Mouse (Mus musculus) stomach, postnatal 0 days (tissue): Measurements from ENCODE around the gene Chkb.

Source experiments
- CTCF ChIP-seq: IDR thresholded peaks from 2 replicates; pipeline ENCODE4 v1.5.1; 2016; ENCODE audit warnings: antibody characterized with exemption, low read depth, mild to moderate bottlenecking, moderate library complexity
- EP300 ChIP-seq: optimal IDR thresholded peaks from 2 replicates; pipeline ENCODE3; 2016; ENCODE audit warnings: antibody characterized with exemption

DNA sequence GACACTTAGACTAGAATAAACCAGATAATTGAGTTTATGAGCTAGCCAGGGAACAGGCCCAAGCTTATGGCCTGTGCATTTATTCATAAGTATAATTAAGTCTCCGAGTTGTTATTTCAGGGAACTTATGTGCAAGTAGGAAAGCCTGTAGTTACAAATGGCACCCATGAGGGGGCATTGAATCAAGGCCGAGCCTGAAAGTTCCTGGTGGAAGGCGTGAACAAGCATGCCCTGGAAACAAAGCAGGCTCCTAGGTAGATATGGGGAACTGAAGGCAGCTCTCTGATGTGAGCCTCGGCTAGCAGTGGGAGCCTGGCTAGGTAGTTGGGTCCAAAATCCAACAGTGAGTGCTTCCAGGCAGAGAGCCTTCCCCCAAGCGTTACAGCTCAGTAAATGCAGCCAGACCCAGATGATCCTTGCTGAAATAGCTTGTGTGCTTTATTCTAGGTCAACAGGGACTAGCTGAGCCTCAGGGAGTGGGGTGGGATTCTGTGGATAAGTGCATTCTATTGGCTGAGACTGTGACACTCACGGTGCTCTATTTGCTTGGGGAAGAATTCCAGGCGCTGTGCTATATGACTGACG lies 12.9 kb upstream of the Chkb start:
- peak; percentile 58 for TF ChIP-seq CTCF
- TF ChIP-seq EP300 = no peak
